Mouse (Mus musculus) neural tube, embryonic 14.5 days (tissue): ENCODE data around the gene Slc1a7. TPM values are rescaled to one million over a fixed set of nuclear protein-coding genes. Genes with fewer than 3 reads are reported as not detected.

Experiments used
- ATAC-seq: fragments of 200-750 bp; cut with Nextera tagmentation; 2 replicates; pipeline ENCODE4 v1.8.0; 2017; ENCODE audit warnings: low read depth, mild to moderate bottlenecking, moderate TSS enrichment, moderate library complexity
- H3K27ac ChIP-seq: fragments of 300-500 bp; sonication (generic); 2 replicates; pipeline ENCODE4 v1.5.1; 2014; ENCODE audit warnings: low read depth, mild to moderate bottlenecking, control low read depth, low read length, moderate library complexity, mixed read lengths
- H3K27me3 ChIP-seq: fragments of 300-500 bp; sonication (generic); 2 replicates; pipeline ENCODE4 v1.6.1; 2014; ENCODE audit warnings: low read length; ENCODE audit not compliant: control insufficient read depth, insufficient read depth
- H3K36me3 ChIP-seq: fragments of 300-500 bp; sonication (generic); 2 replicates; pipeline ENCODE4 v1.6.1; 2014; ENCODE audit warnings: low read length, mixed read lengths; ENCODE audit not compliant: control insufficient read depth, insufficient read depth
- H3K4me1 ChIP-seq: fragments of 300-500 bp; sonication (generic); 2 replicates; pipeline ENCODE4 v1.6.1; 2014; ENCODE audit warnings: low read length; ENCODE audit not compliant: control insufficient read depth, insufficient read depth
- H3K4me2 ChIP-seq: fragments of 300-500 bp; sonication (generic); 2 replicates; pipeline ENCODE4 v1.6.1; 2014; ENCODE audit warnings: mild to moderate bottlenecking, low read depth, low read length, control low read depth
- H3K4me3 ChIP-seq: fragments of 300-500 bp; sonication (generic); 2 replicates; pipeline ENCODE4 v1.5.1; 2014; ENCODE audit warnings: low read depth, low read length, control low read depth, mixed read lengths
- H3K9ac ChIP-seq: fragments of 300-500 bp; sonication (generic); replicated peaks from 2 replicates; pipeline ENCODE4 v1.6.1; 2014; ENCODE audit warnings: low read depth, mild to moderate bottlenecking, control low read depth, low read length, mixed read lengths
- H3K9me3 ChIP-seq: fragments of 300-500 bp; sonication (generic); 2 replicates; pipeline ENCODE4 v1.6.1; 2016; ENCODE audit warnings: low read length; ENCODE audit not compliant: control insufficient read depth
- WGBS: fragments of 180-500 bp; shearing (Covaris S2); extraction: QIAGEN DNeasy Blood & Tissue Kit; methylation state at CpG from one replicate; pipeline ENCODE4 v1.1.7; 2014; 5-methylcytosine and 5-hydroxymethylcytosine counted together
- polyA plus RNA-seq: library from polyadenylated mRNA; unstranded; fragments of >200 nt; fragmentation: Nextera tagmentation; extraction: Ambion mirVana; gene quantifications from 2 replicates; pipeline ENCODE4 v1.2.1, GENCODE M21; 2014

Slc1a7 gene
- polyA plus RNA-seq, 1 experiment from 2014 or later: not detected

DNA sequence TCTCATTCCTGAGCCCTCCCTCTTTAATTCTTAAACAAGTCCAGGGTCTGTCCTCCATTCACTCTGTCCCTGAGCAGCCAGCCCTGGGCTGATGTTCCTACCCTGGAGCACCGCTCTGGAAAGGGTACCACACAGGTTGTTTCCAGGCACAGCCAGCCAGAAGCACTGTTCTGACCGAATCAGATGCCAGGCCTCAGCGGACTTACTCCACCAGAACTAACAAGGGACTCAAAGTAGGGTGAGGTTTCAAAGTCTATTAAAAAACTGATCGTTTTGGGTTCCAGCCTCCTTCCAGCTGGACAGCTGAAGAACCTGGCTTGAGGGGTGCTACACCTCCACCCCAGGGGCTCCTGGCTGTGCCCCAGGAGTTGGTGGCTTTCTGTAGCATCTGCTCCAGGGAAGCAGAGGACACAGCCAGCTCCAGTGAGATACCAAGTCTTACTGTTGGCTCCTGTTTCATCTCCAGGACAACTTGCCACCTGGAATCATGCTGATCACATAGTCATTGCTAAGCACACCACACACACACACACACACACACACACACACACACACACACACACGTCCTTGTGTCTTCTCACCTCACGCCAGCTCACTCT is 12.0 kb downstream of the Slc1a7 start:
- Histone ChIP-seq H3K36me3 (no peaks in the 10 kb centered on the region), H3K27ac (no peak overlapping the region), H3K27me3 (no peaks in the 10 kb centered on the region), H3K4me2 (no peak overlapping the region), H3K4me1 (no peaks in the 10 kb centered on the region), H3K9me3 (no peaks in the 10 kb centered on the region), H3K4me3 (no peak overlapping the region), H3K9ac (no peak overlapping the region)
- WGBS: 78% methylated on average over 6 of the region's 6 CpGs
- no peak for ATAC-seq

DNA sequence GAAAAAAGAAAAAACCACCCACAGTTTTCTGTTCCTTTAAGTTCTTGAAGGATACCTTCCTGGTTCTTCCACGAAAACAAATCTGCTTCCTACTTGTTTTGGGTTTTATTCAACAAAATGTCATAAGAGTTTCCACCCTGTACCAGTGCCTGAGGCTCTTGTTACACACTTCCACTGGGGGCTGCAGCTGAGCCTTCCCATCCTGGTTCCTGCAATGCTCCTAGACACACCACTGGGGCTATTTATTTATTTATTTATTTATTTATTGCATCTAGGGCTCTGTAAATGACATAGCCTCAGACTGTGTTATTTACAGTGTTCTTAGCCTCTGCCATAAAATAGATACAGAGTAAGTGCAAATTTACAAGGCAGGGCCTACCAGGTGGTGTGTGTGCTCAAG is 15.6 kb downstream of the Slc1a7 start:
- no peak overlapping the region for H3K4me3 ChIP-seq
- ATAC-seq: no peak
- no peaks in the 10 kb centered on the region for H3K36me3 ChIP-seq
- no peak overlapping the region for H3K27ac ChIP-seq
- H3K4me2 ChIP-seq: no peak overlapping the region
- H3K9me3 ChIP-seq: no peaks in the 10 kb centered on the region
- no peaks in the 10 kb centered on the region for H3K4me1 ChIP-seq
- WGBS: 94% methylated on average over 1 of the region's 1 CpGs
- no peak overlapping the region for H3K9ac ChIP-seq
- no peaks in the 10 kb centered on the region for H3K27me3 ChIP-seq

DNA sequence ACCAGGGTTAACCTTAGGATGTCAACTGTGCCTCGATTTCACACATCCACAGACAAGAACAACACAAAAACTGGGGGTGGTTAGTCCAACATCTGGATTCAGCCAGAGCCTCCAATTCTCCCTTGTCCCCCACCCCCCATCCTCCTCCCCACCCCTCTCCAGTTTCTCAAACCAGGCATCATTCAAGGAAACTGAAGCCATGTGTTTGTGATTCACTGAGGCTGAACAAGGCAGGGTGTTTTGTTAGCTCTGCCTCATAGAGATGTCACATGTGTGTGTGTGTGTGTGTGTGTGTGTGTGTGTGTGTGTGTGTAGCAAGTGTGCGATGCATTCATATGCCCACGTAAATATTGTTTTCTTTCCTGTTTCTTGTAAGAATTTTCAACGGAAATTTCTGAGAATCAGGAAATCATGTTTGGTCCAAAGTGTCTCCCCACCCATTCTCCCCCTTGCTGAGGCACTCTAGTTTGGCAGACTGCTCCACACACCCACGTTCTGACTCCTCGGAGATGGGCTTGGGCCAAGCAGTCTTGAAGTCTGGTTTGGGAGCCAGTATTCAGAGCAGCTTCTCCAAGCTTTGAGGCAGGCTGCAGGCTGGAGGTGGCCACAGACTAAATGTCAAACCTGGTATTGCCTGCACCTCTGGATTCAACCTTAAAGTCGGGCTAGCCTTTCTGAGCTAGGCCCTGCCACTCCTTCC is 16.3 kb downstream of the Slc1a7 start:
- ATAC-seq: no peak
- H3K9ac ChIP-seq: no peak overlapping the region
- H3K27me3 ChIP-seq: no peaks in the 10 kb centered on the region
- no peak overlapping the region for H3K4me2 ChIP-seq
- no peak overlapping the region for H3K27ac ChIP-seq
- H3K36me3 ChIP-seq: no peaks in the 10 kb centered on the region
- no peak overlapping the region for H3K4me3 ChIP-seq
- 70% methylated on average over 7 of the region's 7 CpGs for whole genome bisulfite sequencing
- no peaks in the 10 kb centered on the region for H3K9me3 ChIP-seq
- no peaks in the 10 kb centered on the region for H3K4me1 ChIP-seq

DNA sequence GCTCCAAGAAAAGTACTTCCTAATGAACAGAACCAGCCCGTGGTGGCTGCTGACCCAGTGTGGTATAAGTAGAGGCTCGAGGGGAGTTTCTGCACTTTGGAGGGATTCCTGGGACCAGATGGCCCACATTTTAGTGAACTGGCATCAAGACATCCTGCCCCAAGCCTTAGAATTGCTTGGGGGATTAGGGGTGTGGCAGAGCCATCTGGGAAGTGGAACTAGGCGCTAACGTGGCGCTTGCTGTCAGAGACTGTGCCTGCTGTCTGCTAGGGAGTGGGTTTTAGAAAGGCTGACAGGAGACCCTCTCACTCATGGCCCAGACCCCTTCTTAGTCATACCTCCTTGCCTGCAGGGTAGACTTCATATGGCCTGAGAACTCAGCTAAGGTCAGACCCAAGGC is 17.7 kb downstream of the Slc1a7 start:
- no peaks in the 10 kb centered on the region for H3K27me3 ChIP-seq
- ATAC-seq: no peak
- no peaks in the 10 kb centered on the region for H3K36me3 ChIP-seq
- no peak overlapping the region for H3K4me2 ChIP-seq
- H3K9ac ChIP-seq: no peak overlapping the region
- no peaks in the 10 kb centered on the region for H3K9me3 ChIP-seq
- WGBS: 87% methylated on average over 5 of the region's 5 CpGs
- no peak overlapping the region for H3K27ac ChIP-seq
- no peaks in the 10 kb centered on the region for H3K4me1 ChIP-seq
- H3K4me3 ChIP-seq: no peak overlapping the region

DNA sequence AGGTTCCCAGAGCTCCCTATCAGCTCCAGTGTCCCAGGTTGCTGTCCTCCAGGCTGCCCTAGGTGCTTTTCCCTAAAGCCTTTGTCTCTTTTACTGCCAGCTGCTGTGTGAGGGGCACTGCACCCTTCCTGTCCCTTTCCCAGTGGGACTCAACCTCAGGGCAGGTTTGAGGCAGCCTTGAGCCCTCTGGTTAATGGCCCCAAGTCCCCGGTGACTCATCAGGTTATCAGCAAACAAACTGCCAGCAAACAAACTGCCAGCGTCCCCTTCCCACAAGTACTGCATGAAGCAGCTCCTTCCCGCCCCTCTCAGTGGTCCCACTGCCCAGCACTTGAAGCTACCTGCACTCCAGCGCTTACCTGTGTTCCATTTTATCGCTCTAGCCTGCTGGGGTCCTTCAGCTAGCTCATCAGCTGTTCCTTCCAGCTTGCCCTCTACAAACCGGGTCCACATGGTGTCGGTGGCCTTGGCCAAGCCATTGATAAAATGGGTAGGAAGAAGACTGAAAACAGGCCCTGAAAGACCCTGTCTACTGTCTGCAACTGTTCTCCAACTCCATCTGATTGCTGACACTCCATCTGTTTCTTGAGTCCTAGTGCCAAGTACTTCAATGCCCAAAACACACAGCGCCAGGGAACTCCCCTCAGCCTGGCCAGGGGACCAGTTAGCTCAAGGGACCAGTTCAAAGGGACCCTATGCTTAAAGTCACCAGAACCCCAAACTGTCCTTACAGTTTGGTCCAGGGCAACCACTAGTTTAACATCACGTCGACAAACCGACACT is 18.4 kb downstream of the Slc1a7 start:
- Histone ChIP-seq H3K4me3 (no peak overlapping the region), H3K9ac (no peak overlapping the region), H3K36me3 (no peaks in the 10 kb centered on the region), H3K27me3 (no peaks in the 10 kb centered on the region), H3K4me2 (no peak overlapping the region), H3K4me1 (no peaks in the 10 kb centered on the region), H3K27ac (no peak overlapping the region), H3K9me3 (no peaks in the 10 kb centered on the region)
- WGBS: 94% methylated on average over 11 of the region's 11 CpGs
- ATAC-seq: no peak

DNA sequence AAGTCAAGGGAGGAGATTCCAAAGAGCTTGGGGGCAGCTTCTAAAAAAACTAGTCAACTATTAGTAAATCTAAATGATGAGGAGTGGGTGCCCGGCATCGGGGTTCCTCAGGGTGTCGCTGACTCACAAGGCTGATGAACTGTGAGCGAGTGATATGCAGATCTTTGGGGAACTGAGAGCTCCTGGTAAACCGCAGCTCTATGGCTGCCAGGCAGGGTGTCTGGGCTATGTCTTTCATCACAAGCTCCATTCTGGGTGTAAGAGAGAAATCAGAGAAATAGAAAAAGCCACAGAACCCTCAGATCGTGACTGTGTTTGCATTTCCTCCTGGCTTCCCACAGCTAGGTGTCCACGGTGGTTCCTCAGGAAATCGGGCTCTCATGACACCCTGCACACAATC is 20.8 kb downstream of the Slc1a7 start:
- Histone ChIP-seq H3K4me1 (no peaks in the 10 kb centered on the region), H3K4me2 (no peak overlapping the region), H3K4me3 (no peak overlapping the region), H3K27me3 (no peaks in the 10 kb centered on the region), H3K27ac (no peak overlapping the region), H3K36me3 (no peaks in the 10 kb centered on the region), H3K9ac (no peak overlapping the region), H3K9me3 (no peaks in the 10 kb centered on the region)
- 70% methylated on average over 8 of the region's 8 CpGs for WGBS
- ATAC-seq: no peak

DNA sequence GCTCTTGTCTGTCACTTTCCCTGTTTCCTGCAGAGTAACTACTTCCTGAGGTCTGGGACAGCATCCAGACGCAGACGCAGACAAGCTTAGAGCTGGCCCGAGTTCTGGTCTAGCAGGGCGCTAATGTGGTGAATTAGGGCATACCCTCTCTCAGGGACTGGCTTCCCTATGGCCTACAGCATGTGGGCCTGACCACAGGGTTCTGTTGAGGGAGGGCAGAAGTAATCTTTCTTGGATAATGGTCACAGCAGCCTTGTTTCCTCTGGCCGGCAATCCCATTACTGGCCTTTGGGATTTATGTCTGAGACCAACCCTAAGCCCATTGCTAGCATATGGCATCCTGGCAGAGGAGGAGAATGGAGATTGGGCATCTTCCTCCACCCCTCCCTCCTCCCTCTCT is 22.7 kb downstream of the Slc1a7 start:
- H3K9ac ChIP-seq: no peak overlapping the region
- no peak overlapping the region for H3K4me2 ChIP-seq
- no peaks in the 10 kb centered on the region for H3K27me3 ChIP-seq
- H3K4me1 ChIP-seq: no peaks in the 10 kb centered on the region
- 85% methylated on average over 5 of the region's 5 CpGs for WGBS
- no peak for ATAC-seq
- H3K4me3 ChIP-seq: no peak overlapping the region
- no peaks in the 10 kb centered on the region for H3K36me3 ChIP-seq
- H3K27ac ChIP-seq: no peak overlapping the region
- H3K9me3 ChIP-seq: no peaks in the 10 kb centered on the region

DNA sequence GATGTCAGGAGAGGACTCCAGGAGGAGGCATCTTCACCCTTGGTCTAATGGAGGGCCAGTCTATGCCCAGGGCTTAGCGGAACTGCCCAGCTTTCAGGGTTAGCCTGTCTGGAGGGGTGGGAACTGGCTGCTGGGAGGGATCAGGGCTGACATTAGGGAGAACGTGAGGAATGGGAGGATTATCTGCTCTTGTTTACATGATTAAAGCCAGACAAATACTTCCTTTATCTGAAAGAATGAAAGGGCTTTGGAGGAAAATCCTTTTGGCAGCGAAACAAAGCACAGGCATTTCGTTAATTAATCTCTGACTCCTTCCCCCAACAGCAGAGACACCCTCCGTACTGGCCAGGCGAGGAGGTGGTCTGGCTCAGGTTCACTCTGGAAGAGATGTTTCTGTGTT is 23.7 kb downstream of the Slc1a7 start:
- no peak overlapping the region for H3K4me2 ChIP-seq
- ATAC-seq: no peak
- H3K9ac ChIP-seq: no peak overlapping the region
- H3K27ac ChIP-seq: no peak overlapping the region
- no peaks in the 10 kb centered on the region for H3K27me3 ChIP-seq
- no peak overlapping the region for H3K4me3 ChIP-seq
- no peaks in the 10 kb centered on the region for H3K4me1 ChIP-seq
- 43% methylated on average over 6 of the region's 6 CpGs for WGBS
- H3K9me3 ChIP-seq: no peaks in the 10 kb centered on the region
- no peaks in the 10 kb centered on the region for H3K36me3 ChIP-seq

DNA sequence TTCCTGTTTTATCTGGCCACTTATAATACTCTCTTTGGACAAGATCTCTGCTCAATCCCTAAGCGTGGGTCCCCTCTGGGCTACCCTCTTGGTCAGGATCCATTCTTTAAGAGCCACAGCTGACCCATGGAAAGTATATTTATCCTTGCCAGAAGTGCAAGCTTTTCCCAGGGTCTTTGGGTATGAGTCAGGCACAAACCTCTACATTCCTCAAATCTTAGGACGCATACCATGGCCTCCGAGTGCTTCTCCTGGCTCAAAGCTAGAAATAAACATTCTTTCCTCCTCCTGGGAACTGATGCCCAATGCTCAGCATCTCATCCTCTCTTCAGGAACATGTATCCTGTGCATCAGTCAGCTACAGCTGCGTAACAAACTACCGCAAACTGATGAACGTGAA is 26.9 kb downstream of the Slc1a7 start:
- H3K9ac ChIP-seq: no peak overlapping the region
- WGBS: 95% methylated on average over 6 of the region's 6 CpGs
- no peak overlapping the region for H3K27ac ChIP-seq
- no peak overlapping the region for H3K4me2 ChIP-seq
- ATAC-seq: no peak
- H3K4me3 ChIP-seq: no peak overlapping the region
- H3K27me3 ChIP-seq: no peaks in the 10 kb centered on the region
- no peaks in the 10 kb centered on the region for H3K4me1 ChIP-seq
- no peaks in the 10 kb centered on the region for H3K36me3 ChIP-seq
- no peaks in the 10 kb centered on the region for H3K9me3 ChIP-seq
